Mouse (Mus musculus): ENCODE data around the gene Gpatch2.

- TF ChIP-seq CTCF (IDR thresholded peaks at IDR 0.05; ENCODE audit: control insufficient read depth, insufficient read depth, low read length) (no peak), POLR2A (IDR thresholded peaks at IDR 0.05; ENCODE audit: borderline replicate concordance, control insufficient read depth, low read depth, low read length) (no peak)
Measured at GRCm38 (mm10) chr1:187346923-187347322, 131.6 kb downstream of the Gpatch2 start.

Measured in bone marrow, adult 2 months (tissue).